Comparison of ENCODE assay signal across 1 mouse cellular context in genomic region chr8:69853869-69854268, GRCm38 (mm10).
TF ChIP-seq lines count a peak whose summit lies in the region.

No protein-coding gene starts in this region.

TF ChIP-seq in CH12.LX, 34 proteins besides CTCF, POLR2A, EP300 and RAD21 (continued from another document):
- no peak for TF ChIP-seq ZNF384 (IDR thresholded peaks at IDR 0.05; ENCODE audit: low read depth, low read length)
